Mouse (Mus musculus) liver, embryonic 11.5 days (tissue): ENCODE measurements around the gene Cnot10. TPM values are rescaled to one million over a fixed set of nuclear protein-coding genes. Genes with fewer than 3 reads are reported as not detected.

Experiments
- ATAC-seq: fragments of 200-750 bp; cut with Nextera tagmentation; replicated peaks from 2 replicates; pipeline ENCODE4 v1.8.0; 2017; ENCODE audit warnings: moderate number of reproducible peaks, mild to moderate bottlenecking, moderate TSS enrichment, moderate library complexity; ENCODE audit not compliant: low FRiP score
- DNase-seq: peaks from one replicate; pipeline ENCODE4 v3.0.0-alpha.2; 2017; ENCODE audit warnings: low spot score
- H3K27ac ChIP-seq: fragments of 300-500 bp; sonication (generic); 2 replicates; pipeline ENCODE4 v1.5.1; 2014; ENCODE audit warnings: mild to moderate bottlenecking, low read depth, low read length, control low read depth
- H3K27me3 ChIP-seq: fragments of 300-500 bp; sonication (generic); replicated peaks from 2 replicates; pipeline ENCODE4 v1.6.1; 2014; ENCODE audit warnings: low read length, mixed read lengths; ENCODE audit not compliant: control insufficient read depth, insufficient read depth
- H3K36me3 ChIP-seq: fragments of 300-500 bp; sonication (generic); 2 replicates; pipeline ENCODE4 v1.6.1; 2014; ENCODE audit warnings: mild to moderate bottlenecking, low read length, moderate library complexity, mixed read lengths; ENCODE audit not compliant: control insufficient read depth, insufficient read depth
- H3K4me1 ChIP-seq: fragments of 300-500 bp; sonication (generic); replicated peaks from 2 replicates; pipeline ENCODE4 v1.6.1; 2014; ENCODE audit warnings: low read length, mixed read lengths; ENCODE audit not compliant: control insufficient read depth, insufficient read depth
- H3K4me2 ChIP-seq: fragments of 300-500 bp; sonication (generic); 2 replicates; pipeline ENCODE4 v1.6.1; 2014; ENCODE audit warnings: mild to moderate bottlenecking, control low read depth, moderate library complexity
- H3K4me3 ChIP-seq: fragments of 300-500 bp; sonication (generic); 2 replicates; pipeline ENCODE4 v1.5.1; 2014; ENCODE audit warnings: low read depth, low read length, control low read depth
- H3K9ac ChIP-seq: fragments of 300-500 bp; sonication (generic); 2 replicates; pipeline ENCODE4 v1.6.1; 2014; ENCODE audit warnings: low read depth, low read length, control low read depth
- H3K9me3 ChIP-seq: fragments of 300-500 bp; sonication (generic); 2 replicates; pipeline ENCODE4 v1.6.1; 2016; ENCODE audit warnings: low read length, inconsistent platforms, mixed read lengths; ENCODE audit not compliant: control insufficient read depth
- WGBS: fragments of 180-500 bp; shearing (Covaris S2); extraction: QIAGEN DNeasy Blood & Tissue Kit; methylation state at CpG from one replicate; pipeline ENCODE4 v1.1.7; 2014; 5-methylcytosine and 5-hydroxymethylcytosine counted together
- polyA plus RNA-seq: library from polyadenylated mRNA; unstranded; fragments of >200 nt; fragmentation: Nextera tagmentation; extraction: Ambion mirVana; gene quantifications from 2 replicates; pipeline ENCODE4 v1.2.1, GENCODE M21; 2014

Gene Cnot10
- polyA plus RNA-seq, 1 experiment from 2014 or later: 52.8 TPM

DNA sequence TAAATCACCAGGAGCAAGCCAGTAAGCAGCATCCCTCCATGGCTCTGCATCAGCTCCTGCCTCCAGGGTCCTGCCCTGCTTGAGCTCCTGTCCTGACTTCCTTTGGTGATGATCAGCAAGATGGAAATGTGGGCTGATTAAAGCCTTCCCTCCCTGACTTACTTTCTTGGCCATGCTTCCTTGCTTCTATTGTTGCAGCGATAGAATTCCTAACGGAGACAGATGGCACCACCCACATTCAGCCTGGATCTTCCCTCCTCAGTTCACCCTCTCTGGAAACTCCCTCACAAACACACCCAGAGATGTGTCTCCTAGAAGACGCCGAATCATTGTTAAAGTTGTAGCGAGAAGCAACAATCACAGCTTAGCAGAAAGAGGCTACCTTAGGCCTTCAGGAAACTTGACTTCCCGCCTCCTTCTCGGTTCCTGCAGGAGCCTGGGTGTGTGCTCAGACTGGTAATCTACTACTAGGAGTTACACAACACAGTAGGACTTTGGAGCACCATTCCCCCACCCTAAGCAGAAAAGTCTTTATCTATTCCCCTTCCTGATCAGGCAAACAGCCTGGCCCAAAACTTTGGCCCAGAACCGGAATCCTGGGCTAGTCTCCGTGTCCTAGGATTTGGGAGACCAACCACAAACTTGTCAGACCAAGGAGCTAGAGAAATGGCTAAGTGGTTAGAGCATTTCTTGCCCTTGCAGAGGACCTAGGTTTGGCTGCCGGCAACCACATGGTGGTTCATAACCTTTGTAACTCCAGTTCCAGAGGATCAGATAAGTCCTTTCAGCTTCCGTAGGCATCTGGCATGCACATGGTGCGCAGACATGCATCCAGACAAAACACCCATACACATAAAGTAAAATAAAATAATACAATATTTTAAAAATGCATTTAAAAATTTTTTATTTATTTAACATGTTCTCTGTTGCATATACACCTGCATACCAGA, 6.8 kb upstream of the Cnot10 start:
- DNase-seq: no peak
- Histone ChIP-seq H3K4me1 (no peaks in the 10 kb centered on the region), H3K4me2 (no peak overlapping the region), H3K9me3 (no peaks in the 10 kb centered on the region), H3K27ac (no peak overlapping the region), H3K9ac (no peak overlapping the region), H3K4me3 (no peak overlapping the region), H3K27me3 (peaks cover 9% of the 10 kb centered on the region; the same call in 1 of the 2 replicates), H3K36me3 (no peaks in the 10 kb centered on the region)
- 81% methylated on average over 12 of the region's 12 CpGs for WGBS
- no peak for ATAC-seq

DNA sequence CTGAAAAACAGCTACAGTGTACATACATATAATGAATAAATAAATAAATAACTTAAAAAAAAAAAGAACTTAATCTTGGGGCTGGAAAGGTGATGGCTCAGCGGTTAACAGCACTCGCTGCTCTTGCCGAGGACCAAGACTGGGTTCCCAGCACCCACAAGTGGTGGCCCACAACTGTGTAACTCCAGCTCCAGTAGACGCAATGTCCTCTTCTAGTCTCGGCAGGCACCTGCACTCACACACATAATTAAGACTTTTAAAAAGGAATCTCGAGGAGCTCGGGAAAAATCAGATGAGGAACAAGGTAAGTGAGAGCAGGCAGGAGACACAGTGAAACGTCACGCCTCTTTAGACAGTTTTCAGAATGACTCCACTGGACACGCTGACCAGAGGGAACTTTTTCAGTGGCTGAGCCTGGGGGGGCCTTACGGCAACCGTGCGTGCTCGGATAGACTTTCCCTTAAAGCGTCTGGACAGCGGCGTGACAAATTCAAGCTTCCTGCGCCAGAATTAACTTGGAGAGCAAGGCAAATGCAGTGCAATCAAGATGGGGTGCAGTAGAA, 717 bp downstream of the Cnot10 start:
- Histone ChIP-seq H3K36me3 (0 out of 2 replicates have a peak, but pooled peaks cover 2% of the 10 kb centered on the region), H3K4me2 (peak overlapping the region; percentile 87), H3K27ac (peak overlapping the region; percentile 52), H3K9ac (peak overlapping the region; percentile 72), H3K9me3 (no peaks in the 10 kb centered on the region), H3K4me3 (peak overlapping the region; percentile 67), H3K27me3 (peaks cover 9% of the 10 kb centered on the region; the same call in 1 of the 2 replicates), H3K4me1 (0 out of 2 replicates have a peak, but pooled peaks cover 4% of the 10 kb centered on the region)
- WGBS: 11% methylated on average over 18 of the region's 18 CpGs
- DNase-seq: no peak
- ATAC-seq: no peak; the same call in 1 of the 2 replicates

DNA sequence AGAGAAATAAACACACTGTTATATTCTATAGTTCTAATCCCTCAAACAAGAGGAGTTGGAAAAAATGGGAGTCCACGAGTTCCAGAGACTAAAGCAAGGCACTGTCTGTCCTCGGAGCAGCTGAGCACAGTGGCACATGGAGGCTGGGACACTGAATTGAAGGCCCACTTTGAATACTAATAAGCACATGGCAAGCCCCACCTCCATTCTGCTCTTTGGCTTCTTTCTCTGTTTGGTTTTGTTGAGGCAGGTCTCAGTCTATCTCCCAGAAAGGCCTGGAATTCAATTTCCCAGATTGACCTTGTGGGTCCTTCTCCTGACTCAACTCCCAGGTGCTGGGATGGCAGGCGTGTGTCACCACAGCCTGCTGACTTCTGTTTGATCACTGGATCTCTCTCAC, 3.2 kb downstream of the Cnot10 start:
- ATAC-seq (no peak), DNase-seq (no peak)
- H3K27me3 ChIP-seq: no peaks in the 10 kb centered on the region
- H3K36me3 ChIP-seq: 0 out of 2 replicates have a peak, but pooled peaks cover 2% of the 10 kb centered on the region
- H3K4me3 ChIP-seq: no peak overlapping the region
- WGBS: 77% methylated on average over 3 of the region's 3 CpGs
- 0 out of 2 replicates have a peak, but pooled peaks cover 4% of the 10 kb centered on the region for H3K4me1 ChIP-seq
- H3K27ac ChIP-seq: no peak overlapping the region
- no peak overlapping the region for H3K4me2 ChIP-seq
- H3K9ac ChIP-seq: no peak overlapping the region
- no peaks in the 10 kb centered on the region for H3K9me3 ChIP-seq

DNA sequence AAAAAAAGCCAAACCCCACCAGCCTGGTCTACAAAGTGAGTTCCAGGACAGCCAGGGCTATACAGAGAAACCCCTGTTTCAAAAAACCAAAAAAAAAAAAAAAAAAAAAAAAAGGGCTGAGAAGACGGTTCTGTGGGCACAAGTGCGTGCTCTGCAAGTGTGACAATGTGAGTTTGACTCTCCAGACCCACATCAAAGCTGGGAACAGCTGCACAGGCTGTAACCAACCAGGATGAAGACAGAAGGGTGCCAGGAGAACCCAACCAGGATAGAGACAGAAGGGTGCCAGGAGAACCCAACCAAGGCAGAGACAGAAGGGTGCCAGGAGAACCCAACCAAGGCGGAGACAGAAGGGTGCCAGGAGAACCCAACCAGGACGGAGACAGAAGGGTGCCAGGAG, 3.8 kb downstream of the Cnot10 start:
- no peaks in the 10 kb centered on the region for H3K27me3 ChIP-seq

DNA sequence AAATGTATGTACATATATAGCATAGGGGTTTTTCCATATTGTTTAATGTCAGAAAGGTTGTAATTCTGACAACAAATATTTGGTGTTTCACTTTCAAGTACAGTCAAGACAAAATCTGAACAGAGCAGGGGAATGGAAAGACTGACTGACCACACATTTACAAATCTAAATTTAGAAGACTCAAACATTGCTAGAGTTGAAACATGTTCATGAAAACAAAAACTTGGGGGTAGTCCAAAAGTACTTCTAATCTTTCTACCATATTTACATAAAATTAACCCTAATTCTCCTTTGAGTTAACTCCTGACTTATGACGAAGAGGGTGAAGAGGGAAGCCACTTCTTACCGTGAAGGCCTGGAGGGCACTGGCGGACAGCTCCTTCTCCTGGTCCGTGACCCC, 7.7 kb downstream of the Cnot10 start:
- no peak overlapping the region for H3K27ac ChIP-seq
- peaks cover 19% of the 10 kb centered on the region for H3K36me3 ChIP-seq
- ATAC-seq: no peak
- no peaks in the 10 kb centered on the region for H3K9me3 ChIP-seq
- WGBS: 88% methylated on average over 4 of the region's 4 CpGs
- DNase-seq: no peak
- no peak overlapping the region for H3K4me2 ChIP-seq
- no peak overlapping the region for H3K4me3 ChIP-seq
- no peak overlapping the region for H3K9ac ChIP-seq
- H3K4me1 ChIP-seq: no peaks in the 10 kb centered on the region
- H3K27me3 ChIP-seq: no peaks in the 10 kb centered on the region

More for the DNA sequence above, 3.8 kb downstream of the Cnot10 start:
- Histone ChIP-seq H3K9me3 (no peaks in the 10 kb centered on the region), H3K4me1 (0 out of 2 replicates have a peak, but pooled peaks cover 4% of the 10 kb centered on the region), H3K4me2 (no peak overlapping the region), H3K9ac (no peak overlapping the region), H3K4me3 (no peak overlapping the region), H3K36me3 (peaks cover 5% of the 10 kb centered on the region; the same call in 1 of the 2 replicates), H3K27ac (no peak overlapping the region)
- WGBS: 86% methylated on average over 4 of the region's 4 CpGs
- ATAC-seq (no peak), DNase-seq (no peak)

DNA sequence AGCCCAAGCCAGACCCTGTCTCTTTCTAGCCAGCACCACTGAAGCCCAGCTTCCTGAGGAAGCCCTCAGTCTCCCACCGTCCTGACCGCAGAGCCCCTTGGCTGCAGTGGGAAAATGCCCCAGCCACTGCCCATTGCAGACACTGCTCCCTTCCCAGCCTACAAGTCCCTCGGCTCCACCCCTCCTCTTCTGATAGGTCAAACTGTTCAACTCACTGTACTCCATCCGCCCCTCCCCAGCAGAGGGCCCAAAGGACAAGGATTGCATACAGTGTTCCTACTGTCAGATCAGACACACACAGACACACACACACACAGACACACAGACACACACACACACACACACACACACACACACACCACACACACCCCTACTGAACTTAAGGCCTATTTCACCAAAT, 13.3 kb downstream of the Cnot10 start:
- Histone ChIP-seq H3K4me2 (no peak overlapping the region), H3K36me3 (peaks cover 35% of the 10 kb centered on the region), H3K9ac (no peak overlapping the region), H3K9me3 (no peaks in the 10 kb centered on the region), H3K27ac (no peak overlapping the region), H3K4me3 (no peak overlapping the region), H3K27me3 (no peaks in the 10 kb centered on the region), H3K4me1 (no peaks in the 10 kb centered on the region)
- peak; percentile 68 for ATAC-seq
- DNase-seq: no peak
- WGBS: 64% methylated on average over 4 of the region's 4 CpGs

DNA sequence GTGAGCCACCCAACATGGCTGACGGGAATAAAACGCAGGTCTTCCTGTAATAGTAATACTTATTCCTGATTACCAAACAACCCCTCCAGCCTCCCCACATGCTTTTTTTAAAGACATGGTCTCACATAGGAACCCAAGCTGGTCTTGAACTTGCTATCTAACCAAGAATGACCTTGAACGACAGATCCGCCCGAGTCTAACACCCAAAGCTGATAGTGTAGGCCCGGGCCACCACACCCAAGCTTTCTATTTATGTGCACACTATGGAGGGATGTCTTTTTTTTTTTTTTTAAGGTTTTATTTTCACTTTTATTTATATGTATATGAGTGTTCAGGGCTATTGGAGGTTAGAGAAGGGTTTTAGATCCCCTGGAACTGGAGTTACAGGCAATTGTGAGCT, 15.8 kb downstream of the Cnot10 start:
- DNase-seq (no peak), ATAC-seq (no peak)
- Histone ChIP-seq H3K9me3 (no peaks in the 10 kb centered on the region), H3K4me3 (no peak overlapping the region), H3K27me3 (no peaks in the 10 kb centered on the region), H3K4me2 (no peak overlapping the region), H3K4me1 (no peaks in the 10 kb centered on the region), H3K27ac (no peak overlapping the region), H3K36me3 (peaks cover 31% of the 10 kb centered on the region), H3K9ac (no peak overlapping the region)
- 83% methylated on average over 6 of the region's 6 CpGs for WGBS

DNA sequence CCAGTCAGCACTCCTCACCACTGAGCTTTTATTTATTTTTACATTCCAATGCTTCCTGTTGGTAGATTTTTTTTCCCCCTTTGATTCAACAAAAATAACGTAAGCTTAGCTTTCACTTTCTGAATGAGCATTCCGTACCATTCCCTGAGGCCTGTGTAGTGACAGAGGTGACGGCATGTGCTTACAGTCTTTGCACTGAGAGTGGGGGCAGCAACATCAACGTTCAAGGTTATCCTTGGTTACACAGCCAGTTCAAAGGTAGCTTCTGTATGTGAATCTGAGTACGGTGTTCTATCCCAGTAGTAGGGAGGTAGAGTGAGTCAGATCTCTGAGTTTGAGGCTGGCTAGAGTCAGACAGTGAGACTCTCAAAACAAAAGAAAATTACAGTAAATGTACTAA, 18.8 kb downstream of the Cnot10 start:
- H3K27ac ChIP-seq: no peak overlapping the region
- no peaks in the 10 kb centered on the region for H3K4me1 ChIP-seq
- no peak overlapping the region for H3K4me3 ChIP-seq
- no peak for DNase-seq
- no peaks in the 10 kb centered on the region for H3K9me3 ChIP-seq
- H3K36me3 ChIP-seq: peaks cover 35% of the 10 kb centered on the region
- 81% methylated on average over 5 of the region's 5 CpGs for WGBS
- no peak overlapping the region for H3K4me2 ChIP-seq
- no peak for ATAC-seq
- H3K27me3 ChIP-seq: no peaks in the 10 kb centered on the region
- H3K9ac ChIP-seq: no peak overlapping the region
